21 mouse cellular contexts compared by ENCODE assay signal in the genomic region with DNA sequence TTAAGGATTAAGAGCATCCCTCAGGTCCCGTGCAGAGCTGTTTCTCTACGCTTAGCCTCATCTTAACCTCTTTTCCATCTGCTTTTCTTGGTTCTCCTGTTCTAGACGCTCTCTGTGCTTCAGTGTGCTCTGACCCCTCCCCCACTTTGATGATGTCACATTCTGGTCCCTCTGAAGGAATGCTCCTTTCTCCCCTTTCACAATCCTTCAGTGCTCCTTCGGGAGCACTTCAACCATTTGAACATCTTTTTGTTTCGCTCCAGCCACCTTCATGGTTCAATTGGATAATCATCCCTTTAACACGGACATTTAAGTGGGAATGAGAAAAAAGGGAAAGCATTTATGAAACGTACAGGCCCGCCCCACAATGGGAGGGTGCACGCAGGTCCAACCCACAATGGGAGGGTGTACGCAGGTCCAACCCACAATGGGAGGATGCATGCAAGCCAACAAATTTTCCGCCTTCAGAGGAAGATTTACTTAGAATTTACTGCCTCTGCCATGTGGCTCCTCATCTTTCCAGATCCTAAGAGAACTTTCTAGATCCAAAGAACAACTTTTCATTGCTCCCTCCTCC. TPM values are rescaled to one million over a fixed set of nuclear protein-coding genes. Genes with fewer than 3 reads are reported as not detected.
DNase-seq lines count a peak whose midpoint lies in the region; ATAC-seq and TF ChIP-seq lines count a peak whose summit lies in the region.
"Had no signal": no experiment of that assay in that cellular context is flagged by ENCODE, and none has a peak within 500 bp of the region (broad histone marks: within the 10 kb centered on the region; RNA-seq: fewer than 3 reads in every experiment).

No protein-coding gene starts in this region.

- H3K27ac ChIP-seq in intestine, embryonic 15.5 days = no peak overlapping the region
- no peak overlapping the region for H3K27ac ChIP-seq in midbrain, embryonic 15.5 days
- H3K27ac ChIP-seq: embryonic facial prominence, embryonic 12.5 days; forebrain, embryonic 12.5 days; heart, embryonic 15.5 days; hindbrain, embryonic 10.5 days; hindbrain, embryonic 14.5 days had no signal

- no peak overlapping the region for H3K4me2 ChIP-seq in intestine, embryonic 15.5 days (replicated peaks)
- no peak overlapping the region for H3K4me2 ChIP-seq in midbrain, embryonic 15.5 days
- H3K4me2 ChIP-seq: embryonic facial prominence, embryonic 12.5 days; forebrain, embryonic 12.5 days; heart, embryonic 11.5 days; heart, embryonic 15.5 days; hindbrain, embryonic 14.5 days had no signal

- no peak; the same call in 1 of the 2 replicates for ATAC-seq in intestine, embryonic 15.5 days
- ATAC-seq in midbrain, embryonic 15.5 days (replicated peaks) = no peak
- ATAC-seq: forebrain, embryonic 16.5 days; intestine, embryonic 16.5 days had no signal

- H3K9me3 ChIP-seq in E14TG2a.4 (ENCODE audit: low read length) = no peaks in the 10 kb centered on the region
- H3K9me3 ChIP-seq in intestine, embryonic 15.5 days = no peaks in the 10 kb centered on the region
- no peaks in the 10 kb centered on the region for H3K9me3 ChIP-seq in midbrain, embryonic 15.5 days
- H3K9me3 ChIP-seq: embryonic facial prominence, embryonic 12.5 days; forebrain, embryonic 12.5 days; heart, embryonic 15.5 days; hindbrain, embryonic 10.5 days had no signal

- H3K9ac ChIP-seq in intestine, embryonic 15.5 days = no peak overlapping the region
- H3K9ac ChIP-seq in midbrain, embryonic 15.5 days = no peak overlapping the region
- H3K9ac ChIP-seq: embryonic facial prominence, embryonic 12.5 days; forebrain, embryonic 12.5 days; heart, embryonic 15.5 days; hindbrain, embryonic 14.5 days had no signal

- peaks cover 29% of the 10 kb centered on the region for H3K4me1 ChIP-seq in E14TG2a.4 (replicated peaks; ENCODE audit: low read depth, low read length)
- no peaks in the 10 kb centered on the region for H3K4me1 ChIP-seq in intestine, embryonic 15.5 days (replicated peaks)
- H3K4me1 ChIP-seq in midbrain, embryonic 15.5 days = no peaks in the 10 kb centered on the region
- H3K4me1 ChIP-seq: embryonic facial prominence, embryonic 12.5 days; forebrain, embryonic 12.5 days had no signal

- WGBS in intestine, embryonic 15.5 days = 88% methylated on average over 11 of the region's 11 CpGs
- WGBS in midbrain, embryonic 15.5 days = 70% methylated on average over 11 of the region's 11 CpGs

- no peaks in the 10 kb centered on the region for H3K36me3 ChIP-seq in E14TG2a.4 (ENCODE audit: insufficient read depth, low read length)
- H3K36me3 ChIP-seq in intestine, embryonic 15.5 days = no peaks in the 10 kb centered on the region
- no peaks in the 10 kb centered on the region for H3K36me3 ChIP-seq in midbrain, embryonic 15.5 days (replicated peaks)
- H3K36me3 ChIP-seq: embryonic facial prominence, embryonic 12.5 days; forebrain, embryonic 12.5 days; heart, embryonic 15.5 days; hindbrain, embryonic 10.5 days had no signal

- DNase-seq in A20 (ENCODE audit: low read depth, low spot score) = peak; percentile 83
- DNase-seq in MN1 (ENCODE audit: low spot score) = peak; percentile 30
- DNase-seq in layer of hippocampus, postnatal 14 days (ENCODE audit: low spot score in 2 of 2) = no peak
- DNase-seq: adrenal gland, postnatal 10 days; B cell, adult 2 months; cerebellum, adult 11 months; cerebellum, adult 9-10 months; cerebellum, postnatal 25 days; gastrocnemius, postnatal 10 days; heart, adult 18-20 months had no signal

- H3K4me3 ChIP-seq in E14TG2a.4 (replicated peaks; ENCODE audit: low read length) = peak overlapping the region; percentile 46; the same call in 1 of the 2 replicates
- H3K4me3 ChIP-seq in intestine, embryonic 15.5 days (replicated peaks) = no peak overlapping the region
- no peak overlapping the region for H3K4me3 ChIP-seq in midbrain, embryonic 15.5 days
- H3K4me3 ChIP-seq: embryonic facial prominence, embryonic 12.5 days; forebrain, embryonic 12.5 days; heart, embryonic 15.5 days; hindbrain, embryonic 10.5 days had no signal

- TF ChIP-seq CTCF in E14TG2a.4 (conservative IDR thresholded peaks at IDR 0.05; ENCODE audit: low read length) = no peak

- H3K27me3 ChIP-seq in E14TG2a.4 (ENCODE audit: insufficient read depth, low read length) = peaks cover 4% of the 10 kb centered on the region
- no peaks in the 10 kb centered on the region for H3K27me3 ChIP-seq in intestine, embryonic 15.5 days (replicated peaks)
- no peaks in the 10 kb centered on the region for H3K27me3 ChIP-seq in midbrain, embryonic 15.5 days (replicated peaks)
- H3K27me3 ChIP-seq: embryonic facial prominence, embryonic 12.5 days; forebrain, embryonic 12.5 days; heart, embryonic 15.5 days had no signal

RNA-seq across cellular contexts. Expression of a gene that starts 6.8 kb away (rescaled TPM):
- polyA plus RNA-seq in intestine, embryonic 15.5 days (2015; fragmentation: Nextera tagmentation; extraction: Ambion mirVana) = 2.2 and 2.5 TPM in 2 replicates
- total RNA-seq in layer of hippocampus, postnatal 14 days (2021) = not detected
- polyA plus RNA-seq in midbrain, embryonic 15.5 days (2015; fragmentation: Nextera tagmentation; extraction: Ambion mirVana) = 0.13 and 0.47 TPM in 2 replicates
- polyA plus RNA-seq: forebrain, embryonic 12.5 days; forebrain, embryonic 16.5 days; hindbrain, embryonic 10.5 days had no signal

RNA-seq across cellular contexts. Expression of a gene that starts 13.2 kb away (rescaled TPM):
- polyA plus RNA-seq in intestine, embryonic 15.5 days (2015; fragmentation: Nextera tagmentation; extraction: Ambion mirVana) = 68.7 and 77.8 TPM in 2 replicates
- total RNA-seq in layer of hippocampus, postnatal 14 days (2021) = 1 to 10 TPM; 7.2 to 8.9 TPM
- 80.6 and 83.2 TPM in 2 replicates for polyA plus RNA-seq in midbrain, embryonic 15.5 days (2015; fragmentation: Nextera tagmentation; extraction: Ambion mirVana)

RNA-seq across cellular contexts. Expression of a gene that starts 31.5 kb away (rescaled TPM):
- polyA plus RNA-seq in intestine, embryonic 15.5 days (2015; fragmentation: Nextera tagmentation; extraction: Ambion mirVana) = 388 and 395 TPM in 2 replicates
- total RNA-seq in layer of hippocampus, postnatal 14 days (2021) = 10 to 100 TPM; 14.1 to 15.6 TPM
- 57.2 and 58.7 TPM in 2 replicates for polyA plus RNA-seq in midbrain, embryonic 15.5 days (2015; fragmentation: Nextera tagmentation; extraction: Ambion mirVana)

RNA-seq across cellular contexts. Expression of a gene that starts 52.2 kb away (rescaled TPM):
- 1.1 and 1.2 TPM in 2 replicates for polyA plus RNA-seq in intestine, embryonic 15.5 days (2015; fragmentation: Nextera tagmentation; extraction: Ambion mirVana)
- 1 to 10 TPM; 2.7 to 4.4 TPM for total RNA-seq in layer of hippocampus, postnatal 14 days (2021)
- polyA plus RNA-seq in midbrain, embryonic 15.5 days (2015; fragmentation: Nextera tagmentation; extraction: Ambion mirVana) = 3.7 and 4.2 TPM in 2 replicates

Comparison
In these comparisons a context has a peak if more than half of its experiments do, and no peak if none do; other contexts are left out.
1. DNase-seq: peak in A20 (single experiment) and MN1 (single experiment); none in layer of hippocampus, postnatal 14 days (0 of 2).